26 mouse cellular contexts compared by ENCODE assay signal in the genomic region with DNA sequence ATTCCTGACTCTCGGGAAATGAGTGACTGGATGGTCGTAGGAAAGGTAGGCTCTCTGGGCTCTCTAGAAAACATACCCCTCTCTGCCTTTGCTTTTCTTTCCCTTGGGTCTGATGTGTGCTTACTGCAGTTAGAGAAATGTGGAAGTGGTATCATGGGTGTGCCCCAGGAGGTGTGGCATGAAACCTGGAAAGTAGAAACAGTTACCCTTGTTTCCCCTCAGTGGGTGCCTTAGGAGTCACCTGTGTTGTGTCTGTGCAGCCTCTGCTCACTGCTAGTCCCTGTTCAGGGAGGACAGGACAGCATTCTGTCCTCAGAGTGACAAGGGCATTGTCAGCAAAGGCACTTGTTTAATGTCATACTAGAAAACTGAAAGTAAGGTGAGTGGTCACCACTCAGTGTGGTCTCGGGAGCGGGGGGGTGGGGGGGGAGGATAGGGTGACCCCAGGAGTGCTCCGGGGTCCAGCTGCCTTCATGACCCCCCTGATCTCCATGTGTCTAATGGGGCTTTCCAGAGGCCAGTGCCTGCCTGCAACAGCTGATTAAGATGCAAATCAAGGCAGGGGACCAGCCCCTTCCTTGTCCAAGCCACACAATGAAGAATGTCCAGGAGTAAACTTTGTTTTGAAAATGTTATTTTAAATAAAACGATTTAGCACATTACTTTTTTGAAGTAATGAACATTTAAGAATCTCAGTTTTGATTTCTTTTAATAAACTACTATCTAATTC. TPM values are rescaled to one million over a fixed set of nuclear protein-coding genes. Genes with fewer than 3 reads are reported as not detected.
A peak's percentile ranks its signal among the peaks of the same experiment; 100 is the strongest.
DNase-seq lines count a peak whose midpoint lies in the region; ATAC-seq and TF ChIP-seq lines count a peak whose summit lies in the region.
"Had no signal": no experiment of that assay in that cellular context is flagged by ENCODE, and none has a peak within 500 bp of the region (broad histone marks: within the 10 kb centered on the region; RNA-seq: fewer than 3 reads in every experiment).

No protein-coding gene starts in this region.

- no peak overlapping the region for H3K4me3 ChIP-seq in forebrain, embryonic 13.5 days
- H3K4me3 ChIP-seq in forebrain, embryonic 14.5 days (ENCODE audit: low read depth, low read length): no peak overlapping the region
- no peak overlapping the region for H3K4me3 ChIP-seq in lung, postnatal 0 days (ENCODE audit: low read depth, low read length)
- H3K4me3 ChIP-seq: embryonic facial prominence, embryonic 12.5 days; heart, embryonic 12.5 days; hindbrain, embryonic 13.5 days; kidney, embryonic 15.5 days; limb, embryonic 13.5 days; liver, embryonic 13.5 days; stomach, embryonic 15.5 days had no signal

- peaks cover 8% of the 10 kb centered on the region for H3K4me1 ChIP-seq in forebrain, embryonic 13.5 days
- no peaks in the 10 kb centered on the region for H3K4me1 ChIP-seq in forebrain, embryonic 14.5 days (ENCODE audit: control insufficient read depth, insufficient read depth, low read length)
- no peaks in the 10 kb centered on the region for H3K4me1 ChIP-seq in lung, postnatal 0 days (ENCODE audit: insufficient read depth, low read depth, low read length)
- H3K4me1 ChIP-seq: embryonic facial prominence, embryonic 12.5 days; limb, embryonic 13.5 days had no signal

- H3K9me3 ChIP-seq in forebrain, embryonic 13.5 days (replicated peaks): no peaks in the 10 kb centered on the region
- H3K9me3 ChIP-seq in forebrain, embryonic 14.5 days (replicated peaks; ENCODE audit: control insufficient read depth, low read length): no peaks in the 10 kb centered on the region
- no peaks in the 10 kb centered on the region for H3K9me3 ChIP-seq in lung, postnatal 0 days (ENCODE audit: low read length)
- H3K9me3 ChIP-seq: embryonic facial prominence, embryonic 12.5 days; G1E; heart, embryonic 12.5 days; hindbrain, embryonic 13.5 days; kidney, embryonic 15.5 days; limb, embryonic 13.5 days; liver, embryonic 13.5 days; stomach, embryonic 15.5 days had no signal

- no peak overlapping the region for H3K9ac ChIP-seq in forebrain, embryonic 13.5 days
- H3K9ac ChIP-seq in forebrain, embryonic 14.5 days (ENCODE audit: low read length): no peak overlapping the region
- H3K9ac ChIP-seq in lung, postnatal 0 days (replicated peaks; ENCODE audit: low read depth): no peak overlapping the region
- H3K9ac ChIP-seq: embryonic facial prominence, embryonic 12.5 days; forebrain, postnatal 0 days; heart, embryonic 12.5 days; hindbrain, embryonic 13.5 days; kidney, embryonic 15.5 days; limb, embryonic 13.5 days; liver, embryonic 13.5 days; stomach, embryonic 15.5 days had no signal

- TF ChIP-seq EP300 in lung, postnatal 0 days (IDR thresholded peaks at IDR 0.05): no peak

- peaks cover 95% of the 10 kb centered on the region for H3K36me3 ChIP-seq in forebrain, embryonic 13.5 days (ENCODE audit: poor library complexity, severe bottlenecking)
- H3K36me3 ChIP-seq in forebrain, embryonic 14.5 days (ENCODE audit: control insufficient read depth, insufficient read depth, low read length): peaks cover 87% of the 10 kb centered on the region
- peaks cover 57% of the 10 kb centered on the region for H3K36me3 ChIP-seq in lung, postnatal 0 days (ENCODE audit: insufficient read depth, low read length)

- DNase-seq in forebrain, embryonic 14.5 days (ENCODE audit: low spot score): no peak
- no peak for DNase-seq in lung, postnatal 0 days (ENCODE audit: low spot score)
- DNase-seq in lung, postnatal 14 days: no peak
- DNase-seq in A20 (ENCODE audit: low read depth, low spot score) (peak; percentile 47), MN1 (ENCODE audit: low spot score) (no peak)
- DNase-seq: adrenal gland, adult 8-10 months; cerebellum, adult 18-20 months; cerebellum, postnatal 14 days; forebrain, postnatal 0 days; gastrocnemius, postnatal 14 days; heart, adult 18-20 months; heart, postnatal 10 days; kidney, adult 11 months; kidney, postnatal 36 days; liver, embryonic 13.5 days; thymus, postnatal 25 days had no signal

- no peak for ATAC-seq in forebrain, embryonic 13.5 days
- no peak for ATAC-seq in forebrain, embryonic 14.5 days
- ATAC-seq in lung, postnatal 0 days: no peak
- ATAC-seq in megakaryocyte, adult 5-6 weeks (ENCODE audit: poor library complexity, severe bottlenecking): peak; percentile 76
- ATAC-seq: activated CD4-positive, CD25-positive, alpha-beta regulatory T cell, adult 4 months had no signal

- 83% methylated on average over 6 of the region's 6 CpGs for WGBS in forebrain, embryonic 13.5 days
- WGBS in forebrain, embryonic 14.5 days: 90% methylated on average over 6 of the region's 6 CpGs
- 76% methylated on average over 6 of the region's 6 CpGs for WGBS in lung, postnatal 0 days

- H3K27ac ChIP-seq in forebrain, embryonic 13.5 days: peak overlapping the region; percentile 31; the same call in 1 of the 2 replicates
- H3K27ac ChIP-seq in forebrain, embryonic 14.5 days (ENCODE audit: low read depth, low read length): no peak overlapping the region
- 0 out of 2 replicates have a peak overlapping the region, but pooled peaks have one; percentile 47 for H3K27ac ChIP-seq in lung, postnatal 0 days (ENCODE audit: low read length)
- H3K27ac ChIP-seq: embryonic facial prominence, embryonic 12.5 days; kidney, embryonic 15.5 days; limb, embryonic 13.5 days; liver, embryonic 13.5 days had no signal

- no peaks in the 10 kb centered on the region for H3K27me3 ChIP-seq in forebrain, embryonic 13.5 days
- H3K27me3 ChIP-seq in forebrain, embryonic 14.5 days (replicated peaks; ENCODE audit: control insufficient read depth, insufficient read depth, low read length): no peaks in the 10 kb centered on the region
- no peaks in the 10 kb centered on the region for H3K27me3 ChIP-seq in lung, postnatal 0 days (replicated peaks; ENCODE audit: insufficient read depth, low read length)
- H3K27me3 ChIP-seq: embryonic facial prominence, embryonic 12.5 days; heart, embryonic 12.5 days; hindbrain, embryonic 13.5 days; kidney, embryonic 15.5 days; limb, embryonic 13.5 days; liver, embryonic 13.5 days; stomach, embryonic 15.5 days had no signal

- no peak for TF ChIP-seq CTCF in lung, postnatal 0 days (IDR thresholded peaks at IDR 0.05)

- no peak overlapping the region for H3K4me2 ChIP-seq in forebrain, embryonic 13.5 days
- no peak overlapping the region for H3K4me2 ChIP-seq in forebrain, embryonic 14.5 days (ENCODE audit: low read length)
- peak overlapping the region; percentile 22; the same call in 1 of the 2 replicates for H3K4me2 ChIP-seq in lung, postnatal 0 days (replicated peaks; ENCODE audit: low read depth, low read length)
- H3K4me2 ChIP-seq: embryonic facial prominence, embryonic 12.5 days; heart, embryonic 12.5 days; hindbrain, embryonic 13.5 days; kidney, embryonic 15.5 days; limb, embryonic 13.5 days; liver, embryonic 13.5 days; stomach, embryonic 15.5 days had no signal

RNA-seq across cellular contexts. Expression of gene Cmtr1, which starts 18.8 kb away (rescaled TPM):
- polyA plus RNA-seq in forebrain, embryonic 13.5 days (2015; fragmentation: Nextera tagmentation; extraction: Ambion mirVana): 135 and 153 TPM in 2 replicates
- 116 and 138 TPM in 2 replicates for polyA plus RNA-seq in forebrain, embryonic 14.5 days (2014; fragmentation: Nextera tagmentation; extraction: Ambion mirVana)
- 79.6 and 82.3 TPM in 2 replicates for polyA plus RNA-seq in lung, postnatal 0 days (2015; fragmentation: Nextera tagmentation; extraction: Ambion mirVana)
- total RNA-seq in megakaryocyte, adult 5-6 weeks (2015): 31.4 and 43.2 TPM in 2 replicates
- 242 and 307 TPM in 2 replicates for total RNA-seq in megakaryocyte, adult 5-6 weeks (2017)

RNA-seq across cellular contexts. Expression of gene Ccdc167, which starts 37.6 kb away (rescaled TPM):
- polyA plus RNA-seq in forebrain, embryonic 13.5 days (2015; fragmentation: Nextera tagmentation; extraction: Ambion mirVana): 13.0 and 14.2 TPM in 2 replicates
- 12.8 and 14.0 TPM in 2 replicates for polyA plus RNA-seq in forebrain, embryonic 14.5 days (2014; fragmentation: Nextera tagmentation; extraction: Ambion mirVana)
- polyA plus RNA-seq in lung, postnatal 0 days (2015; fragmentation: Nextera tagmentation; extraction: Ambion mirVana): 4.1 and 4.9 TPM in 2 replicates
- total RNA-seq in megakaryocyte, adult 5-6 weeks (2015): 14.0 and 17.2 TPM in 2 replicates
- 8.9 and 11.5 TPM in 2 replicates for total RNA-seq in megakaryocyte, adult 5-6 weeks (2017)
